Mouse (Mus musculus) lung, adult 2 months (tissue): ENCODE measurements around the gene Nbl1.

Source experiments
- CTCF ChIP-seq: fragments of 200-500 bp; IDR thresholded peaks from 2 replicates; pipeline ENCODE4 v1.5.1; 2011; ENCODE audit warnings: mild to moderate bottlenecking, low read length, control low read depth; ENCODE audit not compliant: insufficient read depth
- POLR2A ChIP-seq: fragments of 200-500 bp; IDR thresholded peaks from 2 replicates; pipeline ENCODE4 v1.6.1; 2011; ENCODE audit warnings: low read depth, mild to moderate bottlenecking, control low read depth, low read length, borderline replicate concordance; ENCODE audit errors: extremely low read depth

- TF ChIP-seq CTCF (no peak), POLR2A (no peak)
Observed at GRCm38 (mm10) chr4:139078313-139078712, 14.5 kb downstream of the Nbl1 start.
